Mouse (Mus musculus): ENCODE measurements around the gene AL607142.1.

The AL607142.1 gene

DNA sequence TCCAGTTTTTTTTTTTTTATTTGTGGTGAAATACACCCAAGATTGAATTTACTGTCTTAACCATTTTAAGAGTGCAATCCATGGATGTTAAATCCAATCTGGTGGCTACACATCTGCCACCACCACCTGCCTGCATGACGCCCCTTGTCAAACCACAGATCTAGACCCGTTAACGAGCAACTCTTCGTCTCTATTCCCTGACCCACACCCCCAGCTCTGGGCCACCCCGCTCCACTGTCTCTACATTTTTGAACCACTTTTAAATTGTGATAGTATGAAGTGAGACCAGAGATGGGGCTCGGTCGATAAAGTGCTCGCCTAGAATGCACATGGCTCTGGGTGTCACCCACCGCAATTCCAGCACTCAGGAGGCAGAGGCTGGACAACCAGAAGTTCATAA is 8.3 kb upstream of the AL607142.1 start:
- in situ Hi-C loops (cut with MboI, MseI) = no loop called here

- in situ Hi-C loops (cut with MboI, MseI) = no loop called here
These were observed 7.3 kb upstream of the AL607142.1 start for GRCm38 (mm10) chr4:120057529-120057928.

GRCm38 (mm10) chr4:120058157-120058556 is 6.6 kb upstream of the AL607142.1 start:
- in situ Hi-C loops (cut with MboI, MseI) = no loop called here

GRCm38 (mm10) chr4:120058794-120059193 is 6.0 kb upstream of the AL607142.1 start:
- in situ Hi-C loops (cut with MboI, MseI) = no loop called here

DNA sequence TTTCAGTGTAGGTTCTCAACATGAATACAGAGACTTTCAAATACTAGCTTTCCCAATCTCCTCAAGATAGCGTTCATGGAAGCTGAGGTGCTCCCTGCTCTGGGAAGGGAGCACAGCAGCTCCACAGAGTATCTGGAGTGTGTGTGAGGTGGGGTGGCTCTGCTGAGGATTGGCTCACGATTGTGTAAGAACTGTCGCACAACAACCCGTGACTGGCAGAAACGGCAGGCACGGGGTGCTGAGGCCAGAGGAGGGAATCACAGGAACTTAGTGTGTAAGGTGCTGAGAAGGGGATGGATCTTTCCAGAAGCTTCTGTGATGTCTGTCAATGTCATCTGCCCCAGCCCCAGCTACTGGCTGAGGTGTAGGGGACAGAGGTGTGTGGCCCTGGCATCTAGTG is 3.1 kb upstream of the AL607142.1 start:
- in situ Hi-C loops (cut with MboI, MseI) = loop anchor here (10.0 kb wide), 1 partner anchor 1647 kb away; no protein-coding TSS in a partner anchor

GRCm38 (mm10) chr4:120062198-120062597 is 2.6 kb upstream of the AL607142.1 start:
- in situ Hi-C loops (cut with MboI, MseI) = loop anchor here (10.0 kb wide), 1 partner anchor 1647 kb away; no protein-coding TSS in a partner anchor

GRCm38 (mm10) chr4:120062754-120063153 is 2.0 kb upstream of the AL607142.1 start:
- in situ Hi-C loops (cut with MboI, MseI) = loop anchor here (10.0 kb wide), 1 partner anchor 1648 kb away; no protein-coding TSS in a partner anchor

DNA sequence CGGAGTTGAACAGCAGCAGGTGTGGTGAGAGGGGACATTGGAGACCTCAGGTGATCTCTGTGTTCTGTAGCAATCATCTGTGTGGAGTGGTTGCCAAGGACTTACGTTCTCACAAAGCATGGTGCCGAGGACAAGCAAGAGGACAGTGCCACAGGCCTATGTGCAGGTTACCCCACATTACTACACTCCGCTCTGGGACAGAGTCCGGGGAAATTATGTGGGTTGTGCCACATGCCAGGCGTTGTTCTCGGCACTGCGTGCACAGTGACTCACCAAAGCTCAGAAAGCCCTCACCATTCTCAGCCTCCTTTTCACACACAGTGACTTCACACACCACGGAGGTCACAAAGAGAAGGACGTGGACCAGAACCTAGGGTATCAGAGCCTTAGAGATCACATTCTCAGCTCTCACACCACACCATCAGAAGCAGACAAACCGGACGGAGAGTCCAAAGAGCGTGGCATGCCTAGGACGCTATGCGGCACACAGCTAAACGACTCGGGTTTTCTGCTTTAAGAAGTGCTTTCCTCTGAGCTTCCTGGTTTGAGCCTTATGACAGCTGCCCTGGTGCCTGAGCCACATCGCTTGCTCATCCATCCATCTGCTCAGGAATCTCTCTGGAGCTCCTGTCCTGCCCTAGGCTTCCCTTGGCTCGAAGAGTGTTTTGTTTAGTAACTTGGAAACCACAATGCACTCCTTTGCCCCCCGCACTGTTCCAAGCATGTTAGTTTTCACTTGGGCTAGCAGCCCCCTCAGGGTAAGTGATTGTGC is 1.3 kb upstream of the AL607142.1 start:
- in situ Hi-C loops (cut with MboI, MseI) = loop anchor here (10.0 kb wide), 1 partner anchor 1649 kb away; no protein-coding TSS in a partner anchor

GRCm38 (mm10) chr4:120066841-120067591 is 2.2 kb downstream of the AL607142.1 start:
- in situ Hi-C loops (cut with MboI, MseI) = loop anchor here (10.0 kb wide), 1 partner anchor 1652 kb away; no protein-coding TSS in a partner anchor

DNA sequence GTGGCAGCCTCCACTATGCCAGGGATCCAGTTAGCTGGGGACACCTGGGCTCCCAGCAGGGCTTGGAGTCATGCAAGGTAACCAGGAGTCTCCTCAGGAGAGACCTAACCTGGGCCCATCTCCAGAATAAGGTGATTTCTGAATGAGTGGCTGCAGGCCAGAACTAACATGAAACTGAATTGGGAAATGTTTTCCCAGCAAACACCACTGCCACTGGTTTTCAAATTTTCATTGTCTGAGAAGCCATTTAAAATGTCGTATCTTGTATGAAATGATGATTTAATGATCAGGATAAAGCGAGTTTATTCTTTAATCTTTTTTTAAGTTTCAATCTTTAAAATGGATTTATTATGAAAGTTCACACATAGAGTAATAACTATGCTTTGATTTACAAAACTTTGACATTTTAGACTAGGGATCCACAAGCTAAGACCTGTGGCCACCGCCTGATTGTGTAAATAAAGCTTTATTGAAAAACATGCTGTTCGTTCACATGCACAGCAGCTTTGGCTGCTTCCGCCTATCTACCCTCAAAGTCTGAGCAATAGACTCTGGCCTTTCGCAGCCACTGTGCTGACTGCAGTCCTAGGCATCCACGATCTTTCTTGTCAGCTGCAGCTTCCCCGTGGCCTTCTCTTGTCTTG is 2.9 kb downstream of the AL607142.1 start:
- in situ Hi-C loops (cut with MboI, MseI) = loop anchor here (10.0 kb wide), 1 partner anchor 1653 kb away; no protein-coding TSS in a partner anchor

DNA sequence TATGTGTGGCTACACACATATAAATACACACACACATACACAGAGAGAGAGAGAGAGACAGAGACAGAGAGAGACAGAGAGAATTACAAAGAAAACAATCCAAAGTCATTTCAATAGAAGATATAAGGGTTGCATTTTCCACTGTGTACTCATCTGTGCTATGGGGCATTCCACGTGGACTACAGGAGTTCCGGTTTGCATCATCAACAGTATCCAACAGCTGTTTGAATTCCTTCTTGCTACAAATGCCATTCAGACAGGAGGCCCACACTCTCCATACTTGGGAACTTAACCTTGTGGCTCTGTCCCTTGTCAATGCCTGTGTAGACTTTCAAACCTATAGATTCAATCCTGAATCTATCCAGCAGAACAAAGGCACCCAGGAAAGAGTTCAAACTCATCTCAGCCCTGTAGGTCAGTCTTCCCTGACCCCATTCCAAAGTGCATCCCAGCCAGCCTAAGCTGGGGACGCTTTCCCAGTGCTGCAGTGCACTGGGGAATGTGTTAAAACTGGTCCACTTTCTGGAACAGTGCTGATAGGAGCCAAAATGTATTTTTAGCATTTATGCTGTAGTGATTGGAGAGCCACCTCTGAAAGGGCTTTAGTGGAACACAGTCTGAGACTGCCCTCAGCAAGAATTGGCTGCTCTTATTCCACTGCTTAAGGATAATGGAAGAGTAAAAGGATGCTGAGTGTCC is 4.2 kb downstream of the AL607142.1 start:
- in situ Hi-C loops (cut with MboI, MseI) = loop anchor here (10.0 kb wide), 1 partner anchor 1654 kb away; no protein-coding TSS in a partner anchor

DNA sequence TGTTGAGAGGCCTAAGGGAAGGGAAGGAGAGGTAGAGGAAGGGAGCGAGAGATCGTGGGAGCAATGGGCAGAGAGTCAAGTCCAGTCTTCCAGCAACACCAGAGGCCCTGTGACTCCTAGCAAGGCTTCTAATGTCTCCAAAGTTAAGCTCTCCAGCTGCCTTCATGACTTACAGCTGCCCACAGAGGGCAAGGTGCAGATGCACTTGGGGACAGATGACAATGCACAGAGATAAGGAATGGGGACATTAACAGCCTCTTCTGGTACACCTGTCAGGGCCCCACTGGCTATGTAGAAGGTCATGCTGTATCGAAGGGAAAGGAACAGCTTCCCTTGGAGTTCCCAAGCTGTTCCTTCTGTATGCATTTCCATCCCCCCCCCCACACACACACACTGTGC is 4.8 kb downstream of the AL607142.1 start:
- in situ Hi-C loops (cut with MboI, MseI) = loop anchor here (10.0 kb wide), 1 partner anchor 1655 kb away; no protein-coding TSS in a partner anchor

- in situ Hi-C loops (cut with MboI, MseI) = no loop called here
These were observed 6.6 kb downstream of the AL607142.1 start for GRCm38 (mm10) chr4:120071411-120071810.

GRCm38 (mm10) chr4:120071842-120072507 is 7.2 kb downstream of the AL607142.1 start:
- in situ Hi-C loops (cut with MboI, MseI) = no loop called here

GRCm38 (mm10) chr4:120074061-120074460 is 9.3 kb downstream of the AL607142.1 start:
- in situ Hi-C loops (cut with MboI, MseI) = no loop called here

DNA sequence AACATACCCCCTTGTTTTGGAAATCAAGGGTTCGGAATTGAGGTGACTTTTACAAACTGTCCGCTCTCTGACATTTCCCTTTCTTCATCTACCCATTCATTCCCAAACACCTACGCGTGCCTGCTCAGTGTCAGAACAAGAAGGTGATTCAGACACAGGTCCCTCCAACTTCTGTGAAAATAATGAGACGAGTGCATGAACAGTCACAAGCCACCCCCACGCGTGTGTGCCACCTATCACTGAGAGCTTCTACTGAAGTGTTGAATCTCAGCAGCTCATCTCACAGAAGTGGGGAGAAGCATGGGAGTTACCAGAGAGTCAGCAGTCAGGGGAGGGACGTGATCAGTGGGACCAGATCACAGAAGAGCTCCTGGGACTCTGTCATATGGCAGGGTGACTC is 12.5 kb downstream of the AL607142.1 start:
- in situ Hi-C loops (cut with MboI, MseI) = no loop called here

GRCm38 (mm10) chr4:120082527-120082926 is 17.7 kb downstream of the AL607142.1 start:
- in situ Hi-C loops (cut with MboI, MseI) = no loop called here

- in situ Hi-C loops (cut with MboI, MseI) = no loop called here
These were observed 18.9 kb downstream of the AL607142.1 start for GRCm38 (mm10) chr4:120083700-120084099.

DNA sequence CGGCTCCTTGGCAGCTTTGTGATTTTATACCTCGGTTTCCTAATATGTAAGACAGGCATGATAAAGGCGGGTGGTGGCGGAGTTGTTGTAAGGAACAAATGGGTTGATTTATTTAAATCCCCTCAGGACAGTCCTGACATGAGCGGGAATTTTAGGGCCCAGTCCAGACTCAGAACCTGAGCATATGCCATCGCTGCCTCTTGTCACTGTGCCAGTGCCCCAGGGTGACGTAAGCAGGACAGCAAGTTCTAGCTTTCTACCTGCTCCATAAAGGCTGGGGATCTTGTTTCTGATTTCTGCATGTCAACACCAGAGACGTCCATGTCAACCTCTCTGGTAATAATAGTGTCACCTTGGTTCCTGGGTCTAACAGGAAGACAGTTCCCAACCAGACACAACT is 24.7 kb downstream of the AL607142.1 start:
- in situ Hi-C loops (cut with MboI, MseI) = no loop called here

DNA sequence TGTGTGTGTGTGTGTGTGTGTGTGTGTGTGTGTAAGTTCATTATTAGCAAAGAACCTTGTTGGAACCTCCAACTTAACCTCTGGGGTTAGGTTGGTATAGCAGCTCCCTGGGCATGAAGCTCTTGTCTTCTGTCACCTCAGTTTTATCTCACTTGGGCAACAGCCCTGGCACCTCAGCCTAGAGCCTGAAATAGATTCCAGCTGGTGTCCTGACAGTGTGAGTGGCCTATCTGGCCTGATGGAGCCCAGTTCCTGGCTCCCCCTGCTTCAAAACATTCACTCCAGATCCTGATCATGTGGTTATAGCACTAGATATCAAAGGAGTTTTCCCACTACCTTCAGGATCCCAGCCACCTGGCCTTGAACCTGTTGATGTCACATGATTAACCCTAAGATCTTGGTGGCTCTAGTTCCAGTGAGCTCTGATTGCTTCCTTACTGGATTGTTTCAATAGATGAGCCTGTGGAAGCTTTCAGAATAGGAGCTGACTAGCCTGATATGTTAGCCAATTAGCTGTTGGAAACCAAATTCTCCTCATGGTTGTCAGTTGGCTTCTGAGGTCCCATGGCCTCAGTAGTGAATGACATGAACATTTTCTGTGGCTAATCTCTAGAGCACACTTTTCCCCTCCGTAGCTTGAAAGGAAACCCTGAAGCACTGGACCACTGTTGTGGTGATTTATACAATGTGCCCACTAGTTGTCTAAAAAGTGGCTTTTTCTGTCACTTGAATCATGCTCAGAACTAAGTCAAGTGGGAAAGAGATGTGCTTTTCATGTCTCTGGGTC is 27.4 kb downstream of the AL607142.1 start:
- in situ Hi-C loops (cut with MboI, MseI) = no loop called here
